Mouse (Mus musculus) kidney, postnatal 0 days (tissue): ENCODE data around the gene Ipo7. TPM values are rescaled to one million over a fixed set of nuclear protein-coding genes. Genes with fewer than 3 reads are reported as not detected.

Experiments used
- ATAC-seq: fragments of 200-750 bp; cut with Nextera tagmentation; replicated peaks from 2 replicates; pipeline ENCODE4 v1.8.0; 2017; ENCODE audit warnings: low read depth, moderate number of reproducible peaks, moderate TSS enrichment, moderate library complexity; ENCODE audit not compliant: low FRiP score
- DNase-seq: peaks from one replicate; pipeline ENCODE4 v3.0.0-alpha.2; 2016; ENCODE audit warnings: low spot score
- H3K27ac ChIP-seq: fragments of 300-500 bp; sonication (generic); 2 replicates; pipeline ENCODE4 v1.5.1; 2014; ENCODE audit warnings: mild to moderate bottlenecking
- H3K27me3 ChIP-seq: fragments of 300-500 bp; sonication (generic); 2 replicates; pipeline ENCODE4 v1.6.1; 2014; ENCODE audit warnings: low read length, mixed read lengths; ENCODE audit not compliant: insufficient read depth
- H3K36me3 ChIP-seq: fragments of 300-500 bp; sonication (generic); 2 replicates; pipeline ENCODE4 v1.6.1; 2014; ENCODE audit warnings: low read length, mixed read lengths; ENCODE audit not compliant: insufficient read depth
- H3K4me1 ChIP-seq: fragments of 300-500 bp; sonication (generic); replicated peaks from 2 replicates; pipeline ENCODE4 v1.6.1; 2014; ENCODE audit warnings: antibody characterized with exemption, low read length, mixed read lengths; ENCODE audit not compliant: insufficient read depth
- H3K4me2 ChIP-seq: fragments of 300-500 bp; sonication (generic); 2 replicates; pipeline ENCODE4 v1.6.1; 2014; ENCODE audit warnings: mild to moderate bottlenecking, low read length, moderate library complexity, mixed read lengths
- H3K4me3 ChIP-seq: fragments of 300-500 bp; sonication (generic); replicated peaks from 2 replicates; pipeline ENCODE4 v1.5.1; 2014; ENCODE audit warnings: low read depth, low read length
- H3K9ac ChIP-seq: fragments of 300-500 bp; sonication (generic); 2 replicates; pipeline ENCODE4 v1.6.1; 2014; ENCODE audit warnings: low read depth, low read length
- H3K9me3 ChIP-seq: fragments of 300-500 bp; sonication (generic); replicated peaks from 2 replicates; pipeline ENCODE4 v1.6.1; 2016; ENCODE audit warnings: low read length, inconsistent platforms, mixed read lengths
- CTCF ChIP-seq: IDR thresholded peaks from 2 replicates; pipeline ENCODE4 v1.5.1; 2016; ENCODE audit warnings: antibody characterized with exemption, low read depth, mild to moderate bottlenecking, moderate library complexity
- WGBS: fragments of 180-500 bp; shearing (Covaris S2); extraction: QIAGEN DNeasy Blood & Tissue Kit; methylation state at CpG from one replicate; pipeline ENCODE4 v1.1.7; 2014; 5-methylcytosine and 5-hydroxymethylcytosine counted together
- polyA plus RNA-seq: library from polyadenylated mRNA; unstranded; fragments of >200 nt; fragmentation: Nextera tagmentation; extraction: Ambion mirVana; gene quantifications from 2 replicates; pipeline ENCODE4 v1.2.1, GENCODE M21; 2015

The Ipo7 gene
- polyA plus RNA-seq, 1 experiment from 2014 or later = 27.5 TPM

- TF ChIP-seq CTCF = no peak
- no peak for DNase-seq
- Histone ChIP-seq H3K4me1 (no peaks in the 10 kb centered on the region), H3K4me2 (no peak overlapping the region), H3K27me3 (no peaks in the 10 kb centered on the region), H3K4me3 (no peak overlapping the region), H3K36me3 (no peaks in the 10 kb centered on the region), H3K9me3 (no peaks in the 10 kb centered on the region), H3K9ac (no peak overlapping the region), H3K27ac (no peak overlapping the region)
- no peak for ATAC-seq
Observed at GRCm38 (mm10) chr7:110002092-110002491, 16.0 kb upstream of the Ipo7 start.

- peak; percentile 72 for DNase-seq
- Histone ChIP-seq H3K4me1 (no peaks in the 10 kb centered on the region), H3K27me3 (no peaks in the 10 kb centered on the region), H3K9ac (0 out of 2 replicates have a peak overlapping the region, but pooled peaks have one; percentile 9), H3K4me2 (peak overlapping the region; percentile 42), H3K4me3 (no peak overlapping the region), H3K36me3 (no peaks in the 10 kb centered on the region), H3K9me3 (no peaks in the 10 kb centered on the region), H3K27ac (no peak overlapping the region)
- ATAC-seq = peak; percentile 95
- no peak for TF ChIP-seq CTCF
- WGBS = 11% methylated on average over 20 of the region's 20 CpGs
Observed at GRCm38 (mm10) chr7:110002968-110003367, 15.1 kb upstream of the Ipo7 start.

GRCm38 (mm10) chr7:110005976-110006375, 12.1 kb upstream of the Ipo7 start:
- Histone ChIP-seq H3K9me3 (no peaks in the 10 kb centered on the region), H3K36me3 (no peaks in the 10 kb centered on the region), H3K9ac (no peak overlapping the region), H3K4me2 (no peak overlapping the region), H3K27ac (no peak overlapping the region), H3K4me3 (no peak overlapping the region), H3K27me3 (no peaks in the 10 kb centered on the region), H3K4me1 (no peaks in the 10 kb centered on the region)
- TF ChIP-seq CTCF = no peak
- ATAC-seq (no peak), DNase-seq (no peak)

GRCm38 (mm10) chr7:110006471-110007195, 11.4 kb upstream of the Ipo7 start:
- no peak for TF ChIP-seq CTCF
- Histone ChIP-seq H3K9me3 (no peaks in the 10 kb centered on the region), H3K27me3 (no peaks in the 10 kb centered on the region), H3K27ac (no peak overlapping the region), H3K36me3 (no peaks in the 10 kb centered on the region), H3K4me1 (no peaks in the 10 kb centered on the region), H3K9ac (no peak overlapping the region), H3K4me2 (no peak overlapping the region), H3K4me3 (no peak overlapping the region)
- ATAC-seq = no peak
- no peak for DNase-seq
- 76% methylated on average over 5 of the region's 5 CpGs for WGBS

GRCm38 (mm10) chr7:110008513-110008912, 9.6 kb upstream of the Ipo7 start:
- no peaks in the 10 kb centered on the region for H3K36me3 ChIP-seq
- H3K4me2 ChIP-seq = no peak overlapping the region
- H3K9me3 ChIP-seq = no peaks in the 10 kb centered on the region
- H3K4me1 ChIP-seq = no peaks in the 10 kb centered on the region
- 100% methylated on average over 1 of the region's 1 CpGs for WGBS
- ATAC-seq (no peak), DNase-seq (no peak)
- H3K27me3 ChIP-seq = no peaks in the 10 kb centered on the region
- TF ChIP-seq CTCF = no peak
- H3K9ac ChIP-seq = no peak overlapping the region
- no peak overlapping the region for H3K27ac ChIP-seq
- H3K4me3 ChIP-seq = no peak overlapping the region

GRCm38 (mm10) chr7:110009084-110009483, 9.0 kb upstream of the Ipo7 start:
- H3K4me1 ChIP-seq = no peaks in the 10 kb centered on the region
- ATAC-seq (no peak), DNase-seq (no peak)
- H3K9ac ChIP-seq = no peak overlapping the region
- no peak overlapping the region for H3K27ac ChIP-seq
- no peaks in the 10 kb centered on the region for H3K9me3 ChIP-seq
- H3K4me2 ChIP-seq = no peak overlapping the region
- no peak overlapping the region for H3K4me3 ChIP-seq
- no peak for TF ChIP-seq CTCF
- WGBS = 60% methylated on average over 6 of the region's 6 CpGs
- H3K36me3 ChIP-seq = no peaks in the 10 kb centered on the region
- H3K27me3 ChIP-seq = no peaks in the 10 kb centered on the region

- H3K4me2 ChIP-seq = no peak overlapping the region
- H3K4me1 ChIP-seq = no peaks in the 10 kb centered on the region
- H3K4me3 ChIP-seq = no peak overlapping the region
- no peak for TF ChIP-seq CTCF
- H3K9ac ChIP-seq = no peak overlapping the region
- ATAC-seq (no peak), DNase-seq (no peak)
- 73% methylated on average over 1 of the region's 1 CpGs for WGBS
- no peaks in the 10 kb centered on the region for H3K36me3 ChIP-seq
- H3K27me3 ChIP-seq = no peaks in the 10 kb centered on the region
- no peaks in the 10 kb centered on the region for H3K9me3 ChIP-seq
- no peak overlapping the region for H3K27ac ChIP-seq
Observed at GRCm38 (mm10) chr7:110011417-110011816, 6.7 kb upstream of the Ipo7 start.
